Mouse (Mus musculus): ENCODE results near the gene Raly. TPM values are rescaled to one million over a fixed set of nuclear protein-coding genes. Genes with fewer than 3 reads are reported as not detected.
A peak's percentile ranks its signal among the peaks of the same experiment; 100 is the strongest.
"Not testable (repeated sequence)": the region's sequence is repeated elsewhere in the genome, so short reads cannot be mapped to it uniquely, and the experiment has no call there.

Raly gene
- total RNA-seq, 4 experiments from 2014 or later = 81.3 to 93.0 (median 90.0) TPM

DNA sequence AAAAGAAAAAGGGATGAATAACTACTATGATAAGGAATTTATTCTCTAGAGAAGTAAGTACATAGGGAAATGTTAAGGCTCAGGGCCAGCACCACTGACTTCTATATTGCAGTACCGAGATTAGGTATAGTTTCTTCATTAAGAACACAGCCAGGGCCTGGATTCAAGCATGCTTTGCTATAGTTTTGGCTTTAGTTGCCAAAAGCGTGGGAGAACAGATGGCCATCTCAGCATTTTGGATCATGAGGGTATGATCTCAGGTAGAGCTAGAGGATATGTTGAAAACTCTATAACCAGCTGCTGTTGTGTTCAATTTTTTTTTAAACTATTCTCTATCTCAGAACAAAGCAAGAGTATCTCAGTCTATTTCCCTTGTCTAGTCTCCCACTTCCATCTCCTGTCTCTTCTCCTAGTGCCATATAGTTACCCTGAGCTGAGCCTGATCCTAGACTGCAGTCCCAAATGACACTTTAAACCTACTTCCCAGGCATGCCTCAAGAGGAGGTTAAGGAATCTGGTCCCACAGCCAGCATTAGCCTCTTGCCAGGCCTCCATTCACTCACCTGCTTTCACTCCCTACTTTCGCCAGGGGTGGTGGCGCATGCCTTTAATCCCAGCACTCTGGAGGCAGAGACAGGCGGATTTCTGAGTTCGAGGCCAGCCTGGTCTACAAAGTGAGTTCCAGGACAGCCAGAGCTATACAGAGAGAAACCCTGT is 43.4 kb downstream of the Raly start:
- DNase-seq (ENCODE audit: low spot score) = no peak

DNA sequence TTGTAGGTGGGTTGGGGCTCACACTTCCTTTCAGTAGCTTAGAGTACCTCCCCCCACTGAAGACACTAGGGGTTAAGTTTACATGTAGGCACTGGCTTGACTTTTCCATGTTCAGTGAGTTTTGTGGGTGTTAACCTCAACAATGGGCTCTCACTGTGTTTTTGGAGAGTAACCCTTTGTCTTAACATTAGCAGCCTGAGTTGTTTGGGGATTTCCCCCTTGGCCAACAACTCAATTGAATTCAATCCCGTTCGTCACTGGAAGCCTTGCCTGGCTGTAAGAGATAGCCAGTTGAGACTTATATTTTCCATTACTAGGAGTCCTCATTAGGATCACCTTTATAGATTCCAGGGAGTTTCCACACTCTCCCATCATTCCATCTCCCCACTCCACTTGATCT is 45.6 kb downstream of the Raly start:
- no peak for DNase-seq (ENCODE audit: low spot score)

DNA sequence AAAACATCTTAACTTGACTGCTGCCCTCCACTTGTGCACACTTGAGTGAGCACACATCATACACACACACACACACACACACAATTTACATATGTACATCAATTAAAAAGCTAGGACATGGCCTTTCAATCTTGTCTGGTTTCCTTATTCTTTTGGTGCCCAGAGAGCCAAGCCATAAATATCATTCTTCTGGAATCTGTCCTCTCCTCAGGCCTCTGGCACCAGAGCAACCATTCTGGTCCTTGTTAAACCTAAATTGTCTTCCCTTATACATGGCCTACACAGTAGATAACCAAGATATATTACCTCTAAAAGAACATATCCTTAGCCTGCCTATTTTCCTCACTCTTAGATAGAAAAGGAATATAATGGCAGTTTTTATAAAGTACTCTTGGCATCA is 57.2 kb downstream of the Raly start:
- no peak for DNase-seq (ENCODE audit: low spot score)

DNA sequence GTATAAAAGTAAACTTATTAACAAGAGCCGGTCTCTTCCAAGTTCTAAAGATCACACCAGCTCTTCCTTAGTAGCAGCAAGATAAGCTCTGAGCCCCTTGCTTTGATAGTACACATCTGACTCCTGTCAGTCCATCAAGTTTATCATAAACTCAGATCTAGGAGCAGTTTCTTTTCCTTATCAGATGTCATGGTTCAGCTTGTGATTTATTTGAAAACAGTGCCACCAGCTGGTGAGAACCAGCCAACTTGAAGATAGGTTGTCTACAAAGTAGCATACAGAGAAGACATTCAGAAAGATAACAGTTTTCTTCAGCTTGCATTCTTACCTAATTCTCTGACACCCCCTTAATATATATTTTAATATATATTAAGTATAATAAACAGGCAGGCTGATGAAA is 64.5 kb downstream of the Raly start:
- DNase-seq (ENCODE audit: low spot score) = peak; percentile 54

DNA sequence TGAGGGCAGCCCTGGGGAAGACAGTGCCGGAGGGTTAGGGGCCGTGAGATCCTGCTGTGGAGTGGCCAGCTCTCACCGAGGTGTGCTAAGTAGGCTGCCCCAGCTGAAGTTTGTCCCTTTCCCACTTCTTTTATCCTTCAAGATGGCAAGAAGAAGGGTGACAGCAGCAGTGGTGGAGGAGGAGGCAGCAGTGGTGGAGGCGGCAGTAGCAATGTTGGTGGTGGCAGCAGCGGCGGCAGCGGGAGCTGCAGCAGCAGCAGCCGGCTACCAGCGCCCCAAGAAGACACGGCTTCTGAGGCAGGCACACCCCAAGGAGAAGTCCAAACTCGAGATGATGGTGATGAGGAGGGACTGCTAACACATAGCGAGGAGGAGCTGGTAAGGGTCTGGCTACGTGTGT is 72.8 kb downstream of the Raly start:
- DNase-seq (ENCODE audit: low spot score) = no peak

DNA sequence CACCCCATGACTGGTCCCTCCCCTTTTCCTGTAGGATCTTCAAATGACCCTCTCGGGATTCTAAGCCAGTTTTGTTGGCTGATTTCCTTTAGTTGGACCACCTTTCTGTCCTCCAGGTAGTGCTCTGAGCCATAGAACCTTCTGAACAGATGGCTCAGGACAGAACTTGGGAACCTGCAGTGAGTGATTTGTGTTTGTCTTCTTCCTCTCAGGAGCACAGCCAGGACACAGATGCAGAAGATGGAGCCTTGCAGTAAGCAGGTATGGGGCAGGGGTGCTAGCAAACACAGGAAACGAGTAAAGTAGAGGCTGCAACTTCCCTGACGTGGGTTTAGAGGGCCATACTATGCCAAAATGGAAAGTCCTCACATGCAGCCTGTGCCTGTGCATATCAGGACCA is 74.8 kb downstream of the Raly start:
- DNase-seq (ENCODE audit: low spot score) = no peak

DNA sequence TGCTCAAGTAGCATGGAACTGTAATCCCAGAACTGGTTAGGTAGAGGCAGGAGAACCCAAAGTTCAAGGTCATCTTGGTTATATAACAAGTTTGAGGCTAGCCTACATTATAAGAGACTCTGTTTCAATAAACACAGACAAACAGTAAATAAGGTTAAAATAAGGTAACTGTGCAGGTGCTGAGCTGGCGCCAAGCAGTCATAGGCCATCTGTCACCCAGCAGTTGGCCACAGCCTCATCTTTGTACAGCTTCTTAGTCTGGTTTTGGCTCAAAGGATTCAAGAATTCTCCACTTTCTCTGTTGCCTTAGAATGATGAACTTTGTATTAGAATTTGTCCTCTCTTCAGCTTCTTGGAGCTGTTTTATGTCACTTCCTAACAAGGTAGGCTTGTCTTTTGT is 77.2 kb downstream of the Raly start:
- DNase-seq (ENCODE audit: low spot score) = no peak

DNA sequence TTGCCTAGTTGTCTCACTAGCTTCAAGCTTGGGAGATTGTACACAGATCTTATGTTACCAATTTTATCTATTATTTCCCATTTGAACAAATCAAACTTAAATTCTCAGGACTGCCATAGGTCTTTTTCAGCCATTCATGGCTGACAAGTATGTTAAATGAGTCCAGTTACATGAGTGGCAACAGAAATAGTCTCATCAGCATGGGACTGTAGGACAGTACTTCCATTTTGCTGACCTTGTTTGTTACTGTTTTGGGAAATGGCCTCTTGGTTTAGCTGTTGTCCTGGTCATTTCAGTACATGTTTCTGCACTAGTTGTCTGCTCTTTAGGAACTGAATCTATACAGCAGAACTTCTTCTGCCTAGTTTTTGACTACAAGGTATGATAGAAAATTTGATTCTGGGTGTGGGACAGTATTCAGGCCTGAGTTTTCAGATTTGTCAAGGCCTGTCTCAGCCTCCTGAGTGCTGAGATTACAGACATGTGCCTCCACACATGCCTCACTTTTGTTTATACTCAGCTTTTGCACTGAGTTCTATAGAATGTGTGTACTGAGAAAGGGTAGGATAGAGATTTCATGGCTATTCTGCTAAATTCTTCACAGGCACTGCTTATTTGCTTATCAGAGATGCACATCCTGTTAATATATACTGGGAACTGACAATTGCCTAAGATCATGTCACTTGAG is 79.2 kb downstream of the Raly start:
- no peak for DNase-seq (ENCODE audit: low spot score)

DNA sequence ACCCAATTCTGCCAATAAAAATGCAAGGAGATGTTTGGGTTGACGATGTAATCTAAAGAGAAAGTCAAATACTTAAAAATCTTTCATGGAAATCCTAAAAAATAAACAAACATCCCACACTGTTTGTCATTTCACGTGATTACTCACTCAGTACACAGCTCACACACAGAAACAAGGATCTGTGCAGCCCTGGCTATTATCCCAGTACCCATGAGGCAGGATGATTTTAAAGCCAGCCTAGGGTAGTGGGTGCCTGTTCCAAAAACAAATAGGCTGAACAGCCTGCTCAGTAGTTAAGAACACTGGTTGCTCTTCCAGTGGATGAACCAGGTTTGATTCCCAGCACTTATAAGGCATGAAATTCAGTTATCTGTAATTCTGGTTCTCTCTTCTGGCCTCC is 85.7 kb downstream of the Raly start:
- no peak for DNase-seq (ENCODE audit: low spot score)

DNA sequence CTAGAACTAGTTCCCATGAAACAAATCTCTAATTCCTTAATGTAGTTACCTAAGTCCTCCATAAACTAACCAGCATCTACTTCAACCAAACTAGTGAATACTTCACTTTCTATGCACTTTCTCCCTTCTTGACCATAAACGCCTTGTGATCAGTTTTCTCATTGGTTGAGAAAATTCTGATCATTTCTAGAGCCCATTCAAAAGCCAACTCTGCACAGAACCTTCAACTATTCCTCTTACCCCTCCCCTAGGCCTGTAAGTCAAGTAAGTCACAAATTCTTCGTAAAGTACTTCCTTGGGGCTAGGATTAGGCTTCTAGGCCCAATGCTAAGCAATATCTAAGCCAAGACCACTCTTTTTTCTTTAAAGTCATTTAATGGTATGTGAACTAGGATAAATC is 100.7 kb downstream of the Raly start:
- DNase-seq (ENCODE audit: low spot score) = no peak

DNA sequence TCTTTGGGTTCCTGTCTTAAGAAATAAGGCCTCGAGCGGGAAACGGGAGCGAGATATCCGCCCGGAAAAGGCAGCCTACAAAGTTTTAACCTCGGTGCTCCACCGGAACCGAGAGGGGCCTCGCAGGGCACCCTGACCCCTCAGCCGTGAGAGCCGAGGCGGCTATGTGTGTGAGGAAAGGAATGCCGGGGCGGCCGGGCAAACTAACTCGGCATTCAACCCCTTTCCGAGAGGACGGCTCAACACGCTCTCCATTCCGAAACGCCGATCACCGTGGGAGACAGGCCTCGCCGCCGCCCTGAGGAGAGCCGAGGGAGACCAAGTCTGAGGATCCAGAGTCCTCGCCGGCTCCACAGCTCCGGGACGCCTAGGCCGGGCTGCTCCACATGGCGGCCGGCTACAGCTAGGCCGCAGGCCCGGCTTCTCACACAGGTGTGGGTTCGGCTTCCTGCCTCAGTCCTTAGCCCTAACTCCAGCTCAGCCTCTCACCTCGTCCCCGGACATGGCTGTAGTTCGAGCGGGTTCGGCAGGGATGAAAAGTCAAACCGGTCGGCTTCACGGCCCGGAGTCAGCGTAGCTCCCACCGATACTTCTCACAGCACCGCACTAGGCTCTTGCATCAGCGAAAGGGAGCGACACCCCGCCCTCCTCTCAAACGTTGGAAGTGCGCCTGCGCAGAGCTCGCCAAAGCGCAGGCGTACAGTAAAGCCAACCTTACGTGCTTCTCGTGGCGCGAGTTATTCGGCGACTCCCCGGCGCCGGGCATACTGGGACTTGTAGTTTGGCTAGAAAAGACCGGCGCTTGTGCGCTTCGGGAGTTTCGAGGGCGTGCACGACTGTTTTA is 101.5 kb downstream of the Raly start, which contains the start of gene Eif2s2:
Gene Eif2s2 (minus strand): TSS at position 735 of the 844 bp plus-strand sequence.
- DNase-seq (ENCODE audit: low spot score) = peak; percentile 96

DNA sequence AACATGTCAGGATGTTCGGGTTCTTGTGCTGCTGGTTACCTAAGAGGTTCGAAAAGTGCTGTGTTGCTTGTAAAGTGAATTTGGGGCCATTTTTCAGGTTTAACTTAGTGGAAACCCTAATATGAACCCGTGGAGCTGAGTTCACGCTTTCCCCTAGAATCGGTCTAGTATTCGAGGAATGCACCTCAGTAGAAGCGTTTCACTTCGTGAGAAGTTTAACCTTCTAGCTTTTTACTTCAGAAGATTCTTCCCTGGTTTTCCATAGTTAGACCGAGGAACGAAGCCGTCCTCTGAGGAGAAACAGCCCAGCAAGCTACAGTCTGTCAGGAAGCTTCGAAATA is 102.1 kb downstream of the Raly start:
- no peak for DNase-seq (ENCODE audit: low spot score)

DNA sequence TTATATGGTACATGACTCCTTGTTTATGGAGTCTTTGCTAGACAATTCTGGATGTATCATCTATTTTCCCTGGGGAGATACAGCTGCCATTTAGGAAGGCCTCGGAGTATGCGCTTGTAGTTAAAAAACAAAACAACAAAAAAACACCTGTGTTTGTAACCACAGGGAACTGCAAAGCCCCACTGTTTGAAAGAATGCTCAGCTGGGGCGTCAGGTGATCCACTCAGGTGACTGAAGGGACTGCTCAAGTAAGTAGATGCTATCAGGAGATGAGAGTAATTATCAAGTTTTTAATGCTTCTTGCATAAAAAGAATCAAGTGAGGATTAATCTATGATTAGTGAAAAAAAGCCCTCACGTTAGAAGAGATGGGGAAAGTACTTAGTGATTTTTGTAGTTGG is 102.7 kb downstream of the Raly start:
- DNase-seq (ENCODE audit: low spot score) = no peak

DNA sequence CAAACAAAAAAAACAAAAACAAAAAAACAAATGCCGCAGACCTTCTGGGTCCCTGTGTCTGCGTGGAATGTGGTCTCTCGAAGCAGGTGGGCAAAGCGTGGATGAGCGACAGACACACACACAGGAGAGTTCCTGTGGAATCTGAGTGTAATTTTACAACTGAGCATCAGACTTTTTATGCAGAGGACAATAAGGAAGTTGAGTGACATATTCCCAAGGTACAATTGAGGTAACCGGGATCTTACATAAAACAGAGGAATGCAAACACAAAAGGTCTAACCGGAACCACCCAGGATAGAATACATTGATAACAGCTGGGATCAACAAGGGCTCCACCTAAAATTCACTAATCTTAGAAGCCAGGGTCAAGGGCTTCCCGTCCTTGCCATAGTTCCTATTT is 108.1 kb downstream of the Raly start:
- DNase-seq (ENCODE audit: low spot score) = not testable (repeated sequence)

DNA sequence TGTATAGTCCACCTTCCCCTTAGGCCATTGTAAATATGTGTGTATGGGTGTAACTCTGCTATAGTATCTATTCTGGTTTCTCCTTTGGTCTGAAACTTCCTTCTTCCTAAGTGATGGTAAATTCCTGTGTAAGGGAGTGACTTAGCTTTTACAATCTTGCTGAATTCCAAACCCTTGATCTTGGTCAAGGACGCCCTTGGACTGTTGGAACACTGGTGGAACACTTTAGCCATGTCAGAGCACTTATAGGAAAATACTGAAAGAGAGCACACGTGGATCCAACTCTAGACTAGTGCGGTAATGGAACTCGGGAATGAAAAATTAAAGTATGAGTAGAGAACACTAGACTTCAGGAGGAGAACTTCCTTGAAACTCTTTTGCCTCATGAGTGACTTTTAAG is 108.5 kb downstream of the Raly start:
- DNase-seq (ENCODE audit: low spot score) = not testable (repeated sequence)

DNA sequence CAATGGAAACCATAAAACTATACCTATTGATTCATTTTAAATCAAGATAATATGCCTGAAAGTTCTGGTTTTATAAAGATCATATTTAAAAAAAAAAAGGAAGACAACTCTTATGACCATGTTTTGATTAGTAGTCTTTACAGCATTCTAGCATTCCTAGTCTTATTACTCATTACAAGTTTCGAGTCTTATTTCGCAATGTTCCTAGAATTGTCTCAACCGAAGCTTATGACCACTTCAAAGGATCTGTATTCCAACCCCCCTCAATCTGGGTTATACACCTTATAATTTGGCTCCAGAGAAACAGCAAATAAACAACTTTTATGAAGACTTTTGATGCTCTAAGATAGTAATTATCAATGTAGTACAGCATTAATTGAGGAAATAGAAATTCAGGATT is 111.2 kb downstream of the Raly start:
- no peak for DNase-seq (ENCODE audit: low spot score)

DNA sequence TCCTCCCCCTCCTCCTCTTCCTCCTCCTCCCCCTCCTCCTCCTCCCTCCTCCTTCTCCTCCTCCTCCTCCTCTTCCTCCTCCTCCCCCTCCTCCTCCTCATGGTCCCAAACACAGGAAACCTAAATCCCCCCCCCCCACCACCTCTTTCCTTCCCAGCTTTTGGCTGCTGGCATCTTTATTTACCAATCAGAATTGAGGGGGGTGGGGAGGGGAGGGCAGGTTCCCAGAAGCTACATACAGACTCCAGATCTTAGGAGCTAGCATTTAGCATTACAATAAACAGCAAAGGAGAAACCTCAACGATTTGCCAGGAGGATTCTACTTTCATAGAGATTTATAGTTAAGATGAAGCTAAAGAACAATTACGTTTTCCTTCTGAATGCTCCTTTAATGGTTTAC is 114.9 kb downstream of the Raly start:
- no peak for DNase-seq (ENCODE audit: low spot score)

DNA sequence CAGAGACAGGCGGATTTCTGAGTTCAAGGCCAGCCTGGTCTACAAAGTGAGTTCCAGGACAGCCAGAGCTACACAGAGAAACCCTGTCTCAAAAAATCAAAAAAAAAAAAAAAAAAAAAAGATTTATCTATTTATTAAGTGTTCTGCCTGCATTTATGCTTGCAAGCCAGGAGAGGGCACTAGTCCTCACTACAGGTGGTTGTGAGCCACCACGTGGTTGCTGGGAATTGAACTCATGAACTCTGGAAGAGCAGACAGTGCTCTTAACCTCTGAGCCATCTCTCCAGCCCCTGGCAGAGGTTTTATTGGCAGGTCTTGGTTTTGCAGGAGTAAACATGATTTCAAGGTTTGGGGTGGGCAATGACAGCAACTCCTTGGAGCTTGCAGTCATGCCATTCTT is 117.3 kb downstream of the Raly start:
- not testable (repeated sequence) for DNase-seq (ENCODE audit: low spot score)

DNA sequence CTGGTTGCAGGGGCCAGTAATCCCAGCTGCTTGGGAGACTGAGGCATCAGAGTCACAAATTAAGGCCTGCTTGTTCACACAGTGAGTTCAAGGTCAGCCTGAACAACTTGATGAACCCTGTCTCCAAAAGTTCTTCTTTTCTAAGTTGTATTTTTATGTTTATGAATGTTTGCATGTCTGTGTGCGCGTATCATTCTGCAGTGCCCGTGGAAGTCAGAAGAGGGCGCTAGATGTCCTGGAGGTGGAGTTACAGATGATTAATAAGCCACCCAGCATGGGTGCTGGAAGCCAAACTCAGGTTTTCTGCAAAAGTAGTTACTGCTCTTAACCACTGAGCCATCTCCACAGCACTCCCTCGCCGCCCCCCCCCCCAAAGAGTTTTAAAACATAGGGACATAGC is 118.9 kb downstream of the Raly start:
- DNase-seq (ENCODE audit: low spot score) = no peak

DNA sequence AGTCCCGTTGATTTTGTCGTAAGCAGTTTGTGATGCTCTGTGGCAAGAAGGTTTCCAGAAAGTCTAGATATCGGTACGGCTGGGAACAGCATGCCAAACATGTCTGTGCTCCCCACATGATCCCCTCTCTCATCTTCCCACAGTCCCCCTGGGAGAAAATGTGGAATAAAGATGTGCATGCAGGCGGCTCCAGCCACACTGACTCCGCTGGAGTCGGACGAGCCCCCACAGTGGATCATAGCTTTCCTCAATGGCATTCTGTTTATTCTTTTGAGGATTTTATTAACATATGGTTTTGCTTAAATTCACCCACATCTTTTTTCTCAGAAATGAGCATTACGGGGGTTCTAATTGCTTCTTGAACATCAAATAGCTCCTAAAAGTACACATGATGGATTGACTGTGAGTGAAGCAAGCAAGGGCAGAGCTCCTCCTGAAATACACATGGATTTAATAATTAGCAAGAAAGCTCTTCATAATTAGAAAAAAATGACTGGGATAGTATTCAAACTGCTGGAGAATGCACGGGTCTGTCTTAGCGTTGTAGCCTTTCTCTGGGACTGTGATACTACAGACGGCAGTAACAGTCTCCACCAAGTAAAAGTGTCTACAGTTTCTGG is 125.1 kb downstream of the Raly start:
- DNase-seq (ENCODE audit: low spot score) = no peak

DNA sequence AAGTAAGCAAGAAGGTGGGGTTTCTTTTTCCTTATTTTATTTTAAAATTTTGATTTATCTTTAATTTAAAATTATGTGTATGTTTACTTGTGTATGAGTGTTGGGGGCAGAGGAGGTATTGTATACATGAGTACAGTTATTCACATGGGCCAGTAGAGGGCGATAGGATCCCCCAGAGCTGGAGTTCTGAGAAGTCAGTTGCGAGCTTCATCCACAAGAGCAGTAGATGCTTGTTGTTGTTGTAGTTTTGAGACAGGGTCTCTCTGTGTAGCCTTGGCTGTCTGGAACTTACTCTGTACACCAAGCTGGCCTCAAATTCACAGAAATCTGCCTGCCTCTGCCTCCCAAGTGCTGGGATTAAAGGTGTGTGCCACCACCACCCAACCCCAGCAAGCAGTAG is 125.7 kb downstream of the Raly start:
- peak; percentile 16 for DNase-seq (ENCODE audit: low spot score)

Measured in heart, adult 8-10 months (tissue).